Mouse (Mus musculus): ENCODE measurements around the gene Atpaf1.

The Atpaf1 gene

DNA sequence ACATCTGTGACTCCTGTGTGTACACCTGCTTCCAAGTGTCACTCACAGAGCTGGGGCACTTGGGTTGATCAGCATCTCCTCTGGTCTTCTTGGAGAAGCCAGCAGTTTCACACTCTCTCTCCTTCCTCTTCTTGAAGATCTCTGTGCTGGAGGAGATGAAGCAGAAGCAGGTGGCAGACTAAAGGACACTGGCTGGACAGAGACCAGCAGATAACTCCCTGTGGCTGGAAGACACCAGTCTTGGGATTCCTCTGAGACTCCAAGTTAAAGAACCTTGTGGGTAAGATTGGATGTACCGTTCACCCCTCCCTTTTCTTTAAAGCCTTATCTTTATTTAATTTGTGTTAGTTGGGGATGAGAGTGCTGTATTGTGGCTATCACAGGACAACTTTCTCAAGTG lies 63.5 kb downstream of the Atpaf1 start:
- DNase-seq (ENCODE audit: low read depth, low spot score) = no peak

DNA sequence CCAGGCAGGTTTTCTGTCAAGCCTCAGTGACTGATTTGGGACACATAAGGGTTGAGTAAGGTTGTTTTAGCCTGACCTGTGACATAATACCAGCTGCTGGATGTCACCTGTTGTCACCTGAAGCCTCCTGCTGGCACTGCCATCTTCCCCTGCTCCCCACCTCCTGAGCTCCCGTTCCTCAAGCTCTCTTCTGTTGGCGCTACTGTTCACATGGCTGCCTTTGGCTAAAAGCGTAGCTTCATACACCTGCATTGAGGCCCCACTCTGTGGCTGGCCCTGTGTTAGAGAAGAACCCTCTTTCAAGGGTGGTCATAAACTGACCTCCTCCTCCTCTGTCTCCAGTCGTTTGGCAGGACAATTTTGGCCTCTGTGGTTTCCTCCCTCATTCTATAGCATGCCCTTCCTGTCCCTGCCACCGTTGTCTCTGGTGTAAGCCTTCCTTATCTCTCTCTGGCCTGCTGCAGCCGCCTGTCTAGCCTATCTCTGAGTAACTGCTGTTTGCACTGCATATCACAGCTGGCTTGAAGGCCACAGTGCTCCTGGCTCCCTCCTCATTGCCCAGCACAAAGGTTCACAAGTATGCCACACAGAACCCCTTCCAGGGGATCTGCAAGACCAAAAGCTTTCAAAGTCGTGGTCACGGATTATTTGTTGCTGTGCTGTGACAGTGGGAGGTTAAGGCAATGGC lies 64.5 kb downstream of the Atpaf1 start:
- no peak for DNase-seq (ENCODE audit: low read depth, low spot score)

DNA sequence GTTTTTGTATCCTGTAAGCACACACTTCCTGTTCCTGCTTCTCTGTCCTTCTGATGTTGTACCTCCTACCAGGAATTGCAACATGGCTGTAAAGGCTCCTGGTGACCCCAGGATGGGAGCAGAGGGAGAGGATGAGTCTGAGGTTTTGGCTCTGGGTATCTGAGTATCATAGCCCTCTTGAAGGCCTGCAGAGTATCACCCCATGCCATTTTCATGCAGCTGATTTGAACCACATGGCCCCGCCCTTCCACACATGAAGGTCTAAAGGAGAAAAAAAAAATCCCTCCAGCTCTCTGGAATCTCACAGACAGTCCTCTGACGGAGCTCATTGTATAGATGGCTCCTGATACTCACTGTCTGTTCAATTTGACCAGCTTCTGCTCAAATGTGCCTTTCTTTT lies 65.5 kb downstream of the Atpaf1 start:
- DNase-seq (ENCODE audit: low read depth, low spot score) = no peak

DNA sequence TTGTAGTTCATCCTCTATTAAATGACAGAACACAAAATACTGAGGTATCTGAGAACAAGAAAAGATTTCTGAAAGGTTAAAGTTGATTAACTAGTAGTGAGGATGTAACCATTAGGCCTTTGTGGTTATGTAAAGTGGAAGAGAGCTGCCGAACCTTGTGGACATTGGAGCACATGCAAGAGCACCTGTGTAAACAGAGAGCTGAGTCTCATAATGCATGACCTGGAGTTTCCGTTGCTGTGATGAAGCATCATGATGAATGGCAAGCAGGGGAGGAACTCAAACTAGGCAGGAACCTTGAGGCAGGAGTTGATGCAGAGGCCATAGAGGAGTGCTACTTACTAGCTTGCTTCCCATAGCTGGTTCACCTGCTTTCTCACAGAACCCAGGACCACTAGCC lies 66.0 kb downstream of the Atpaf1 start:
- DNase-seq (ENCODE audit: low read depth, low spot score) = no peak

DNA sequence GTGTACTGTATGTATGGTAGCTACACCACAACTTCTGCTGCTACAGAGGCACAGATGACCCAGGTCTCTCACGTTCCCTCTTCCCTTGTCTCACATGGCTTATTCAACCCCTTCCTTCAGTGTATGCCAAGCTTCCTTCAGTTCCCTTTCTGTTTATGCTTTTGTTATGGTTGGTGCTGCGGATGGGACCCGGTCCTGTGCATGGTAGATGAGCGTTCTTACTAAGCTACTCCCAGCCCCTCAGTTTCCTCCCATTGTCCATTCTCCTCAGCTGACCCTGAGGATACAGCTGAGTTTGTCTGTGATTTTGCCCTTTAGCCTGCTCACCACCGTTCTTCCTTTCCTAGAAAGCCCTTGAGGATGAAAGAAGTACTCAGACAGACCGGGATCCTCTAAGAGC lies 67.0 kb downstream of the Atpaf1 start:
- no peak for DNase-seq (ENCODE audit: low read depth, low spot score)

DNA sequence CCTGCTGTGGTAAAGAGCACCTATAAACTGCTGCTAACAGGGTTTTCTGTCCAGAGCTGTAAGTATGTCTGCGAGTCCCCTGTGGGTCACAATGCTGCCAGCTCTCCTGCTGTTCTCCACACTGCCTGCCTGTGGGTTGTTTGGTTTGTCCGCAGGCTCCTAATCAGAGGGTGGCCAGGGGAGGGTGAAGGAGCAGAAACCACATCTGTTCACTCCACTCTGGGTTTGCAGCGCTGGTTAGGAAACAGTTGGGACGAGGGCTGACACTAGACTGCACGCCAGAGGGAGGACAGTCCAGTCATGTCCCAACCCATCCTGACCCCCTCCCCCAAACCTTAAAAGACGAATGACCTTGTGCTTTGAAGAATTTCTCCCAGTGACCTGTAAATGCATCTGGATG lies 70.5 kb downstream of the Atpaf1 start:
- DNase-seq (ENCODE audit: low read depth, low spot score) = no peak

DNA sequence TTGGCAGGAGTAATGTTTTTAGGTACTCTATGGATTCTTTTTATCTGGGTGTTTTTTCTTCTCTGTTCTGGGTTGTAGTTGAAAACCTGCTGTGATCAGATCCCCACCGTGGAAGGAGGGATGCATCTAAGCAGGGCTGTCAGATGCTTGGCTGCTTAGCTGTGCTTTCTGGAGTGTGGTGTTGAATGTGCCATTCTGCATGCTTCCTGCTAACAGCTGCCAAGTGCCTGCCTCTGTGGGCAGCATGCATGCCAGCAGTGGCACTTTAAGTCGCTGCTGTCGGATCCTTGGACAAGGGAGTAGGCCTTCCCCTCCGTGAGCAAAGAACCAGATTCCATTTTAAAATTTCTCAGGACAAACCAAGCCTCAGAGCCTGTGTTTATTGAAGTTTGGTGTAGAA lies 71.0 kb downstream of the Atpaf1 start:
- DNase-seq (ENCODE audit: low read depth, low spot score) = no peak

DNA sequence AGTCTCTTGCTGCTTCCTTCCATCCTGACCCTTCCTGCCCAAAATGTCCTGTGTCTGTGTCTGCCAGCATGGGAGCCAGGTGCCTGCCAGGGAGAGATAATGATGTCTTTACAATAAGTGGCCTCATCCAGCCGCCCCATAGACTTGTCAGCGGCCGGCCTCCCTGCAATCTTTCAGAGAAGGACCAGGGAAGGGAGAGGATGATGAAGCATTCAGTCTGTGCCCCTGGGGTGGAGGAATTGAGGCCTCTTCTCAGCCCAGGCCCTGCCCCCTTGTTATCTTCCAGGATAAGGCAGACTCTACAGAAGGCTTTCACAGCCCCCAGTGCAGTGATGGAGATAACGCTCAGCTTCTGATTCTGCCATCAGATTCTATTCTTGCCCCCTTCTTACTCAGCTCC lies 71.7 kb downstream of the Atpaf1 start:
- no peak for DNase-seq (ENCODE audit: low read depth, low spot score)

DNA sequence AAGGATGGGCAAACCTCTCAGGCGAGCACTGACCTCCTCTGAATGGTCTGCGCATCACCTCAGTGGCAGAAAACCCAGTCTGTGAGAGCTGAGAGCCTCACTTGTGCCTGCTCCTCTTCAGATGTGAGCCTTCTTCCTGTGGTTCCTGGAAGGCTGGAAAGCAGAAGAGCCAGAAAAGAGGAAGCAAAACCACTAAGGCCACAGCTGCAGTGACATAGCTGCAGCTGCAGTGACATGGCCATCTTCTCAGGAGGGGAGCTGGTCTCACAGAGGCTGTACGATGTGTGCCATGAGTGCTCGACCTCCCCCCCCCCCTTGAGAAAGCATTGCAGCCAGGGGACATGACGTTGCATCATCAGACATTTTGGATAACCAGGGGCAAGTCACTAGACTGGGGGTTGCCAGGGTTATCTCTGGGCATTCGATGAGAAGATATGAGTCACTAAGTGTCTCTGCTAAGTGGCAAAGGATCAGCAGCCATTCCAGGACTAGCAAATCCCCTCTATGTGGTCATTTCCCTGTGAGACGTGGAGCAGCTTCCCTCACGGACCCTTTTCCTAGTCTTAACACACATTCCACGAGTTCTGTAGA lies 72.8 kb downstream of the Atpaf1 start:
- no peak for DNase-seq (ENCODE audit: low read depth, low spot score)

DNA sequence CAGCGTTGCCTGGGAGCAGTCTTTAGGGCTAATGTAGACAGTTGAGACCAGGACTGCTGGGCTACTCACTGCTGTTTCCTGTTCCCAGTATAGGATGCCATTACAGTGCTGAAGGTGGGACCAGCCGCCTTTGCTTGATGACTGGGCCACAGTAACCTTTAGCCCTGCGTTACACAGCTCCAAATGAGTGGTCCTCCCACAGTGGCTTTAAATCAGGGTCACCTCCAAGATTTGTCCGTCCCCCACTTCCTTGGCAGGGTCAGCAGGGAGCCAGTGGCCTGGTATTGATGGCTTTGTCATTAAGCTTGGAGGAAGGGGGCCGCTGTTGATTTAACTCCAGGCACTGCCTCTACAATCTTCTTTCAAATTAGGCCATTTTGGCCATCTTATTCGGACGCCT lies 78.7 kb downstream of the Atpaf1 start:
- no peak for DNase-seq (ENCODE audit: low read depth, low spot score)

DNA sequence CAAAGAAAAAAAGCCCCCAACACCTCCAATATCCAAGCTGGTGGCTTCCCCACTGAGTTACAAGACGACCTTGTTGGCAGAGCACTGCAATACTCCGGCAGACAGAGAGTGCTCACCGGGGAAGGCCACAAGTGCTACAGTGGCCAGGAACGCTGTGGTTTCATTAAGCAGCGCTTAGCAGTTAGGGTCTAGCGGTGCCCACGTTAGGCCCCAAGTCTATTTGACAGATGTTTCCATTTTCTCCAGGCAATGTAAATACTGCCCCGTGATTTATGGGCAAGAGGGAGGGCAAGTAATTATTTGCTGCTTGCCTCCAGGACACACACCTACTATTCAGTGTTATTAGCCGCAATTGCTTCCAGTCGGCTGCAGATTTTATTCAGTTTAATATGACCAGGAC lies 79.3 kb downstream of the Atpaf1 start:
- DNase-seq (ENCODE audit: low read depth, low spot score) = no peak
